In the genomic region with DNA sequence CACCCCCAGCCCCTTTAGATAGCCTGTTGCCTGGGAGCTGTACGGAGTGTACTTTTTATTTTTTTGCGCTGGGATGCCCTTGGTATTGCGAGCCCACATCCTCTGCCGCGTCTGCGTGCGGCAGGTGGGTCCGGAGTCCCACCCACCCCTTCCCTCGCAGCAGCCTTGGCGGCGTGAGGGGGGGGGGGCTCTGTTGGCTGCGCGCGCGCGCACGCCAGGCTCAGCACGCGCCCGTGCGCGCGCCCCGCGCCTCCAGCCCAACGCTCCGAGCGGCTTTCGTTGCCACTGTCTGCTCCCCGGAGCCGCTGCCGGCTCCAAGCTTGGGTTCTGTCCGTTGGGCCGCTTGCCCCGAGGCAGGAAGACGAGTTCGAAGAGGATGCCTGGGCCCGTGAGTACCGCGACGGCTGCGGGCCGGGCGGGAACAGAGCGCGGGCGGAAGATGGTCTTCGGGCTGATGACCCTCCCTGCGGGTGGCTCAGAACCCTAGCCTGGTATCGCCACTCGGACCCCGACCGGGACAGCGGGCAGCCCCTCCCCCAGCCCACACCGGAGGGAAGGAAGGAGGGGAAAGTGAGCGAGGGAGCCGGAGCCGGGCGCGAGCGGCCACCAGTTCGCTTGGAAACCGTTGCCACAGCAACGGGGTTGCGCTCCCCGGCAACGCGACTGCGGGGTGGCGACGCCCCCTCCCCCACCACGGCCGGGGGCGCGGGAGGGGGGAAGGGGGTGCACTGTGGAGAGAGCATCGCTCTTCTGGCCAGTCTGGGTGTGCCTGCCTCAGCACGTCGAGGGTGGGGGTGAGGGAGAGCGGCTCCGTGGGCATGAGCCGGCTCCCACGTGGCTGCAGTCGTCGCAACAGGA, we compare ENCODE assay signal across 8 mouse cellular contexts. TPM values are rescaled to one million over a fixed set of nuclear protein-coding genes. Genes with fewer than 3 reads are reported as not detected.
A peak's percentile ranks its signal among the peaks of the same experiment; 100 is the strongest.
DNase-seq lines count a peak whose midpoint lies in the region; ATAC-seq and TF ChIP-seq lines count a peak whose summit lies in the region.

TSS of gene Prr7 (plus strand) at position 241 of the 858 bp plus-strand sequence.

- no peak for TF ChIP-seq POLR2A in heart, adult 2 months (IDR thresholded peaks at IDR 0.05; ENCODE audit: insufficient read depth, low read depth, low read length)
- TF ChIP-seq POLR2A in bone marrow macrophage, adult 2 months (IDR thresholded peaks at IDR 0.05; ENCODE audit: borderline replicate concordance, low read depth, low read length): no peak
- TF ChIP-seq POLR2A in liver, adult 2 months (IDR thresholded peaks at IDR 0.05; ENCODE audit: extremely low read depth, insufficient read depth, low read length): no peak

- no peaks in the 10 kb centered on the region for H3K36me3 ChIP-seq in heart, adult 2 months (ENCODE audit: control insufficient read depth, insufficient read depth, low read length)
- H3K36me3 ChIP-seq in forebrain, embryonic 15.5 days: peaks cover 13% of the 10 kb centered on the region
- H3K36me3 ChIP-seq in intestine, embryonic 15.5 days: peaks cover 9% of the 10 kb centered on the region; the same call in 1 of the 2 replicates
- H3K36me3 ChIP-seq in liver, adult 2 months (ENCODE audit: control insufficient read depth, insufficient read depth, low read length): no peaks in the 10 kb centered on the region
- H3K36me3 ChIP-seq in neural tube, embryonic 11.5 days (ENCODE audit: control insufficient read depth, insufficient read depth, low read length): peaks cover 6% of the 10 kb centered on the region

- peak within 1 kb of the TSS; percentile 48; the same call in 1 of the 2 replicates for H3K27ac ChIP-seq in heart, adult 2 months
- H3K27ac ChIP-seq in bone marrow macrophage, adult 2 months (ENCODE audit: insufficient read depth, low read depth, low read length): no peak within 1 kb of the TSS
- H3K27ac ChIP-seq in forebrain, embryonic 15.5 days (replicated peaks): peak within 1 kb of the TSS; percentile 97
- peak within 1 kb of the TSS; percentile 72 for H3K27ac ChIP-seq in intestine, embryonic 15.5 days
- H3K27ac ChIP-seq in liver, adult 2 months (replicated peaks; ENCODE audit: insufficient read depth, low read depth, low read length): no peak within 1 kb of the TSS
- peak within 1 kb of the TSS; percentile 84 for H3K27ac ChIP-seq in neural tube, embryonic 11.5 days (ENCODE audit: low read depth, low read length)

- no peaks in the 10 kb centered on the region for H3K9me3 ChIP-seq in forebrain, embryonic 15.5 days
- H3K9me3 ChIP-seq in intestine, embryonic 15.5 days: no peaks in the 10 kb centered on the region
- no peaks in the 10 kb centered on the region for H3K9me3 ChIP-seq in neural tube, embryonic 11.5 days (ENCODE audit: control insufficient read depth, low read length)

- H3K27me3 ChIP-seq in heart, adult 2 months (ENCODE audit: control insufficient read depth, insufficient read depth, low read length): no peaks in the 10 kb centered on the region
- no peaks in the 10 kb centered on the region for H3K27me3 ChIP-seq in forebrain, embryonic 15.5 days
- no peaks in the 10 kb centered on the region for H3K27me3 ChIP-seq in intestine, embryonic 15.5 days (replicated peaks)
- peaks cover 5% of the 10 kb centered on the region; the same call in 1 of the 2 replicates for H3K27me3 ChIP-seq in liver, adult 2 months (ENCODE audit: control insufficient read depth, insufficient read depth, low read length)
- no peaks in the 10 kb centered on the region for H3K27me3 ChIP-seq in neural tube, embryonic 11.5 days (ENCODE audit: control insufficient read depth, insufficient read depth, low read length)

- peak within 1 kb of the TSS; percentile 58 for H3K4me3 ChIP-seq in heart, adult 2 months
- H3K4me3 ChIP-seq in bone marrow macrophage, adult 2 months (ENCODE audit: insufficient read depth, low read length): peak within 1 kb of the TSS; percentile 49
- peak within 1 kb of the TSS; percentile 81 for H3K4me3 ChIP-seq in forebrain, embryonic 15.5 days
- peak within 1 kb of the TSS; percentile 65 for H3K4me3 ChIP-seq in intestine, embryonic 15.5 days (replicated peaks)
- H3K4me3 ChIP-seq in liver, adult 2 months (ENCODE audit: insufficient read depth, low read depth, low read length): peak within 1 kb of the TSS; percentile 55
- H3K4me3 ChIP-seq in neural tube, embryonic 11.5 days (ENCODE audit: low read depth, low read length): peak within 1 kb of the TSS; percentile 50

- no peaks in the 10 kb centered on the region for H3K4me1 ChIP-seq in heart, adult 2 months (ENCODE audit: control insufficient read depth, insufficient read depth, low read length)
- H3K4me1 ChIP-seq in bone marrow macrophage, adult 2 months (ENCODE audit: control insufficient read depth, insufficient read depth, low read length): peaks cover 5% of the 10 kb centered on the region; the same call in 1 of the 2 replicates
- peaks cover 50% of the 10 kb centered on the region for H3K4me1 ChIP-seq in forebrain, embryonic 15.5 days
- H3K4me1 ChIP-seq in intestine, embryonic 15.5 days (replicated peaks): peaks cover 20% of the 10 kb centered on the region
- no peaks in the 10 kb centered on the region for H3K4me1 ChIP-seq in liver, adult 2 months (ENCODE audit: control insufficient read depth, insufficient read depth, low read length)
- peaks cover 24% of the 10 kb centered on the region for H3K4me1 ChIP-seq in neural tube, embryonic 11.5 days (ENCODE audit: control insufficient read depth, insufficient read depth, low read length)

- H3K79me2 ChIP-seq in heart, adult 2 months (replicated peaks; ENCODE audit: control insufficient read depth, insufficient read depth, low read length): no peaks in the 10 kb centered on the region
- H3K79me2 ChIP-seq in liver, adult 2 months (ENCODE audit: control insufficient read depth, insufficient read depth, low read length): no peaks in the 10 kb centered on the region

- peak; percentile 58 to 62 for DNase-seq in heart, adult 2 months
- no peak for DNase-seq in heart, adult 9 months (ENCODE audit: low spot score in 2 of 2)
- no peak for DNase-seq in liver, adult 2 months (ENCODE audit: extremely low read depth, low read depth, low spot score)
- DNase-seq in neural tube, embryonic 11.5 days (ENCODE audit: low spot score): peak; percentile 88
- peak; percentile 89 for DNase-seq in thymus, postnatal 0 days (ENCODE audit: low spot score)

- intact Hi-C loops in heart, adult 2 months (cut with DNase I): no loop called here

- H3K9ac ChIP-seq in heart, adult 2 months (ENCODE audit: low read depth, low read length): peak within 1 kb of the TSS; percentile 56
- peak within 1 kb of the TSS; percentile 89 for H3K9ac ChIP-seq in forebrain, embryonic 15.5 days (replicated peaks)
- peak within 1 kb of the TSS; percentile 71 for H3K9ac ChIP-seq in intestine, embryonic 15.5 days
- H3K9ac ChIP-seq in liver, adult 2 months (ENCODE audit: low read depth, low read length): peak within 1 kb of the TSS; percentile 5; the same call in 1 of the 2 replicates
- H3K9ac ChIP-seq in neural tube, embryonic 11.5 days (ENCODE audit: low read length): peak within 1 kb of the TSS; percentile 69

- no peak for TF ChIP-seq EP300 in heart, adult 2 months (IDR thresholded peaks at IDR 0.05; ENCODE audit: insufficient read depth, low read depth, low read length)

- WGBS in heart, adult 2 months: under 1% methylated on average over 81 of the region's 84 CpGs
- under 1% methylated on average over 83 of the region's 84 CpGs for WGBS in forebrain, embryonic 15.5 days
- under 1% methylated on average over 82 of the region's 84 CpGs for WGBS in intestine, embryonic 15.5 days
- 2% methylated on average over 81 of the region's 84 CpGs for WGBS in liver, adult 2 months
- under 1% methylated on average over 65 of the region's 84 CpGs for WGBS in neural tube, embryonic 11.5 days

- peak within 1 kb of the TSS; percentile 84 for H3K4me2 ChIP-seq in forebrain, embryonic 15.5 days (replicated peaks)
- H3K4me2 ChIP-seq in intestine, embryonic 15.5 days (replicated peaks): peak within 1 kb of the TSS; percentile 98
- H3K4me2 ChIP-seq in neural tube, embryonic 11.5 days (ENCODE audit: low read depth): peak within 1 kb of the TSS; percentile 66

- TF ChIP-seq CTCF in heart, adult 2 months (IDR thresholded peaks at IDR 0.05): no peak
- no peak for TF ChIP-seq CTCF in bone marrow macrophage, adult 2 months (IDR thresholded peaks at IDR 0.05; ENCODE audit: low read depth, low read length)
- no peak for TF ChIP-seq CTCF in liver, adult 2 months (IDR thresholded peaks at IDR 0.05; ENCODE audit: low read depth, low read length)

- ATAC-seq in forebrain, embryonic 15.5 days (replicated peaks): peak; percentile 77
- peak; percentile 62 for ATAC-seq in intestine, embryonic 15.5 days
- peak; percentile 83 for ATAC-seq in neural tube, embryonic 11.5 days (ENCODE audit: insufficient read depth, low FRiP score, low TSS enrichment)

RNA-seq across cellular contexts. Expression of gene Prr7, which starts in this region (rescaled TPM):
- total RNA-seq in heart, adult 2 months (2021): under 1 TPM; 0.86 to 0.94 TPM
- 0.53 and 1.1 TPM in 2 replicates for polyA plus RNA-seq in heart, adult 2 months (2012; rRNA removed)
- not detected in 2 replicates for polyA plus RNA-seq in bone marrow macrophage, adult 2 months (2012; ENCODE audit: insufficient read depth, insufficient read length, missing spikeins)
- 3.2 and 3.4 TPM in 2 replicates for polyA plus RNA-seq in forebrain, embryonic 15.5 days (2015; fragmentation: Nextera tagmentation; extraction: Ambion mirVana)
- 0.24 and 0.28 TPM in 2 replicates for polyA plus RNA-seq in intestine, embryonic 15.5 days (2015; fragmentation: Nextera tagmentation; extraction: Ambion mirVana)
- not detected in 2 replicates for total RNA-seq in liver, adult 2 months (2014; rRNA removed)
- polyA plus RNA-seq in liver, adult 2 months (2012; rRNA removed): 0.31 and 0.44 TPM in 2 replicates
- 2.2 and 2.6 TPM in 2 replicates for polyA plus RNA-seq in neural tube, embryonic 11.5 days (2014; fragmentation: Nextera tagmentation; extraction: Ambion mirVana)
- 0.27 and 0.46 TPM in 2 replicates for polyA plus RNA-seq in thymus, postnatal 0 days (2015; fragmentation: Nextera tagmentation; extraction: Ambion mirVana)

Comparison
In these comparisons a context has a peak if more than half of its experiments do, and no peak if none do; other contexts are left out.
1. DNase-seq: peak in heart, adult 2 months (2 of 2) and neural tube, embryonic 11.5 days (single experiment); none in heart, adult 9 months (0 of 2) and liver, adult 2 months (single experiment).
2. Peak in ATAC-seq, H3K4me3 ChIP-seq, H3K27ac ChIP-seq, H3K9ac ChIP-seq and H3K4me2 ChIP-seq in intestine, embryonic 15.5 days; RNA of the gene not detected or under 1 TPM.
3. Peak in DNase-seq in thymus, postnatal 0 days; RNA of the gene not detected or under 1 TPM.
4. H3K27ac ChIP-seq: peak in heart, adult 2 months (single experiment), forebrain, embryonic 15.5 days (single experiment) and neural tube, embryonic 11.5 days (single experiment); none in bone marrow macrophage, adult 2 months (single experiment) and liver, adult 2 months (single experiment).
5. H3K9ac ChIP-seq: peak in every context shown above with its lines; median percentile 89 in forebrain, embryonic 15.5 days; 71 in intestine, embryonic 15.5 days; 69 in neural tube, embryonic 11.5 days; 56 in heart, adult 2 months; 5 in liver, adult 2 months.
6. Peak in every context shown above with its lines, with median percentiles within 50 percentile points of each other: H3K4me3 ChIP-seq, ATAC-seq and H3K4me2 ChIP-seq.